Mouse (Mus musculus) spleen, postnatal 10 days (tissue): ENCODE measurements around the gene Trim7.

Experiments used
- DNase-seq, 2 experiments: peaks; one replicate each; pipeline ENCODE4 v3.0.0; 2021 to 2022; ENCODE audit warnings: low spot score in 2 of 2

The Trim7 gene

GRCm38 (mm10) chr11:48900654-48901566 is 75.0 kb downstream of the Trim7 start:
- peak in 1 of 2 experiments; percentile 22 for DNase-seq

- DNase-seq, result peak in 1 of 2 experiments; percentile 15
Observed at GRCm38 (mm10) chr11:48901567-48901930, 75.6 kb downstream of the Trim7 start.
